Mouse (Mus musculus): Measurements from ENCODE around the gene Tspan17. TPM values are rescaled to one million over a fixed set of nuclear protein-coding genes. Genes with fewer than 3 reads are reported as not detected.

Tspan17 gene
- polyA plus RNA-seq (2015; fragmentation: Nextera tagmentation; extraction: Ambion mirVana) = 56.1 and 56.3 TPM in 2 replicates

GRCm38 (mm10) chr13:54788740-54789560 lies at the start of gene Tspan17:
Gene Tspan17, plus strand, starts transcription at chr13:54789377.

DNA sequence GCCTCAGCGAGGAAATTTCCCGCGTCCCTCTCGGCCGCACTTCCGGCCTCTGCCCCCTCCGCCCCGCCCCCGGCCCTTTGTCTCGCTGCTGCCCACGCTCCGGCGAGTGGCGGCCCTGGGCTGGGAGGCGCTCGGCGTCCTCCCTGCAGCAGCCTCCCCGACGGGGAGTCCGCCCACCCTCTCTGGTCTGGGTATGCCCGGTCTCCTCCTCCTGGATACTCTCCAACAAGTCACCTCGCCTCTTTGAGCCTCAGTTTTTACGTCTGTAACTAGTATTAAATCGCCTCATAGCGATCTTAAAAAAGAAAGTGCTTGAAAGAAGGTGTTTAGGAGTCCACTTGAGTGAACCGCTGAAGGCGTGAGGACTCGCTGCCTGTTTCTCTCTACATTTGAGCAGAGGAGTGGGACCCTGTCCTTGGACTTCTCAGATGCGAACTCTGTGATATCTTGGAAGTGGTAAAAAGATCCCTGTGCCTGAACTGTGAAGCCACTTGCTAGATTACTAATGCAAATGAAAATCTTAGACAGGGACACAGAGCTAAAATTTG lies 39.2 kb upstream of the Tspan17 start, which contains the start of gene Gprin1:
Gene Gprin1 (minus strand): TSS at position 11 of the 548 bp plus-strand sequence.

DNA sequence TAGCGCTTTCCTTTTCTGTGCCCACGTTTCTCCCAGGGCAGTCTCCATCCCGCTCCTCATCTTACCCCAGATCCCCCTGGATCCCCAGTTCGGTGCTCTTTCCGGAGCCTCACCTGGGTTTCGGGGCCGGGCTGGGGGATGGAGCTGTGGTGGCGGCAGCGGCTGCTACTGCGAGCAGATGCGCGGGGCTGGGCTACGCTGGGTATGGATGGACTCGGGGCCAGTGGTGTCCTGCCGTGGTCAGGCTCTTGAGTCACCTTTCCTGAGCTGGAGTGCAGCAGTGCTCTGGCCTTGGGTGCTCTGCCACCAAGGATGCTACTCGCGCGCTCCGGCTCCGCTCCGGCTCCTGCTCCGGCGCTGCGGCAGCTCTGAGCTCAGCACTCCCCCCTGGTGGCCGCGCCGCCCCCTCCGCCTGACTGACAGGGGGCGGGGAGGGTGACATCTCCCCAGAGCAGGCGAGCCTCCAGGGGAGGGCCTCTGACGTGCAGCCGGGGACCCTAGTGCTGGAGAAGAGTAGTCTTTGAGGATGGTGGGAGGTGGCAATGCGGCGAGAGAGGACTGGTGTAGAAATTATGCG lies 22.9 kb upstream of the Tspan17 start, which contains the start of gene Sncb:
Gene Sncb (minus strand): TSS at position 404 of the 577 bp plus-strand sequence.

GRCm38 (mm10) chr13:54783698-54784097 lies 5.5 kb upstream of the Tspan17 start, which contains the start of gene Eif4e1b:
Gene Eif4e1b, plus strand, starts transcription at chr13:54783998.

Other genes with a start within 250 kb of the Tspan17 start
- gene 4833439L19Rik, start 223.9 kb upstream of the Tspan17 start, polyA plus RNA-seq (2015; fragmentation: Nextera tagmentation; extraction: Ambion mirVana) = 95.0 and 99.7 TPM in 2 replicates
- gene Arl10, start 214.4 kb upstream of the Tspan17 start, polyA plus RNA-seq (2015; fragmentation: Nextera tagmentation; extraction: Ambion mirVana) = 13.6 and 14.4 TPM in 2 replicates
- gene Nop16, start 199.3 kb upstream of the Tspan17 start, polyA plus RNA-seq (2015; fragmentation: Nextera tagmentation; extraction: Ambion mirVana) = 37.0 and 40.0 TPM in 2 replicates
- 214 and 221 TPM in 2 replicates for gene Higd2a, start 199.2 kb upstream of the Tspan17 start, polyA plus RNA-seq (2015; fragmentation: Nextera tagmentation; extraction: Ambion mirVana)
- gene Cltb, start 178.0 kb upstream of the Tspan17 start, polyA plus RNA-seq (2015; fragmentation: Nextera tagmentation; extraction: Ambion mirVana) = 107 and 125 TPM in 2 replicates
- gene Faf2, start 167.6 kb upstream of the Tspan17 start, polyA plus RNA-seq (2015; fragmentation: Nextera tagmentation; extraction: Ambion mirVana) = 60.8 and 67.5 TPM in 2 replicates
- 54.0 and 56.8 TPM in 2 replicates for gene Rnf44, start 95.5 kb upstream of the Tspan17 start, polyA plus RNA-seq (2015; fragmentation: Nextera tagmentation; extraction: Ambion mirVana)
- 0.02 and 0.04 TPM in 2 replicates for gene Cdhr2, start 87.9 kb upstream of the Tspan17 start, polyA plus RNA-seq (2015; fragmentation: Nextera tagmentation; extraction: Ambion mirVana)
- gene Gprin1, start 39.5 kb upstream of the Tspan17 start, polyA plus RNA-seq (2015; fragmentation: Nextera tagmentation; extraction: Ambion mirVana) = 0.12 and 0.14 TPM in 2 replicates
- gene Sncb, start 22.8 kb upstream of the Tspan17 start, polyA plus RNA-seq (2015; fragmentation: Nextera tagmentation; extraction: Ambion mirVana) = not detected in 2 replicates
- gene Eif4e1b, start 5.4 kb upstream of the Tspan17 start, polyA plus RNA-seq (2015; fragmentation: Nextera tagmentation; extraction: Ambion mirVana) = not detected in 2 replicates
- gene Unc5a, start 160.0 kb downstream of the Tspan17 start, polyA plus RNA-seq (2015; fragmentation: Nextera tagmentation; extraction: Ambion mirVana) = 9.4 and 9.5 TPM in 2 replicates
- gene Hk3, start 232.0 kb downstream of the Tspan17 start, polyA plus RNA-seq (2015; fragmentation: Nextera tagmentation; extraction: Ambion mirVana) = 1.8 and 2.5 TPM in 2 replicates

Measured in urinary bladder, postnatal 0 days (tissue).